Mouse (Mus musculus) cerebellum, adult 11-12 months (tissue): ENCODE data around the gene Mpv17.
A peak's percentile ranks its signal among the peaks of the same experiment; 100 is the strongest.

ENCODE experiments used
- DNase-seq: peaks from one replicate; pipeline ENCODE4 v3.0.0; 2022

The Mpv17 gene

DNA sequence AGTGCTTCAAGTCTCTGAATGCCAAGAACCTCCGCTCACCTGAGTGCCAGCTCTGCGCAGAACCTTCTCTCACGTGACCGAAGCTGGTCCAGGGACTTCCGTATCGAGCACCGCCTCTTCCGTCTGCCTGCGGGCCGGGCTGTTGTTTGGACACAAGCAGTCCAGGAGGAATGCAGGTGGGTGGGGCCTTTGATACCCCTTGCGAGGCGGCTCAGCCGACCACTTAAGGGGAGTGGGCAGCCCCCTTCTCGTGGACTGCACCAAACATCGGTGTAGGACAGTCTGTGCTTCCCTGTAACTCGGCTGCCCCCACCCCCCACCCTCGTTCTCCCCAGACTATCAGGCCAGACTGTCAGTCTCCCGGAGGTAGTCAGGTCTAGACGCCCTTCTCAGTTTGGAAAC, at the start of gene Mpv17:
TSS of gene Mpv17 (minus strand) at position 100 of the 402 bp plus-strand sequence.
- peak; percentile 89 for DNase-seq

DNA sequence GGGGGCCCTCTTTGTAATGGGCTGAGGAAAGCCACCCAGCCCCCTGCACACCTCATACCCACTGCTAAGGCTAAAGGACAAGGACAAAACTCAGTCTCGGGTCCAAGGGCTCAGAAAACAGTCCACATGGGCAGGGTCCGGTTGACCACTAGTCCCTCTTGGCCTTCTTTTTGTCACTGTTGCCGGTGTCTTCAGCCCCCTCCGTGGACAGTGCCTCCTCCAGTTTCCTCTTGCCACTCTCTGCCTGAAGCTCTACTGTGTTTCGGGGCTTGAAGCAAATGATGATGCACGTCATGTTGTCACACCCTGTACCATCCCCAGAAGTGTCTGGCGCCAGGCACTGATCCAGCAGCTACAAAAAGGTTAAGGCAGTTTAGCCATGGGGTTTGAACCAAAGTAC, 48.9 kb upstream of the Mpv17 start:
- DNase-seq = peak; percentile 63

DNA sequence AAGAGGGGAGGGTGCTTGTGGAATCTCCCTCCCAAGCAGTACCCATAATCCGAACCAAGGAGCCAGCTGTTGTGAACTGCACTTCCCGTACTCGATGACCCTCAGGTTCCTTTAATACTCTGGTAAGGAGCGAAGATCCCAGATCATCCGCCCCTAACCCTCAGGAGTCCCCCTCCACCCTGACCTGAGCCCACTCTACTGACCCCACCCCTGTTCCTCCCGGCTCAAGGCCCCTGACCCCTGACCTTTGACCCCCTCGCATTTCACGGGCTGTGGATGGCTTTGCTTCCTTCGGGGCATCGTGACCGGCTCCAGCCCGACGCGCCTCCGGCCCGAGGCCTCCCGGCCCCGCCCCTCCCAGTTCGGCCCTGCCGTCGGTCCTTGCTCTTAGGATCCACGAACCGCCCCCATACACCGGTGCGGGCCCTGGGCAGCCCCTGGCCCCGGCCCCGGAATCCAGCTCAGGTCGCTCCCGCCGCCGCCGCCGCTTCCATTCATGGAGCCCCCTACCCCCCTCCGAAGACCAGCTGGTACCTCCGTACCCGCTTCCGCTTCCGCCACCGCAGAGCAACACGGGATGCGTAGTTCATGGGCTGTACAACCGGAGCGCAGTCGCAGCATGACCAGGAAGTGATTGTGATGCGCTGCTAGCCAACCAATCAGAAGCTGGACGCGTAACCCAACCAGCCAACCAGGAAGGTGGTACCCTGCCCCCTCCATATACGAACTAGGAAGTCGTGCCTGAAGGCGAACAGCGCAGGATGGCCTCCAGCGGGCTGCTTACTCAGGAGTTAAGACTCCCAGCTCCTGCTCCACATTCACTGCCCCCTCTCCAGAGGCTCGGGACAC, 47.9 kb upstream of the Mpv17 start, which contains the start of gene Zfp513:
TSS of gene Zfp513 (minus strand) at position 562 of the 849 bp plus-strand sequence.
- peak; percentile 99 for DNase-seq

GRCm38 (mm10) chr5:31201042-31201741, 47.1 kb upstream of the Mpv17 start:
- no peak for DNase-seq

DNA sequence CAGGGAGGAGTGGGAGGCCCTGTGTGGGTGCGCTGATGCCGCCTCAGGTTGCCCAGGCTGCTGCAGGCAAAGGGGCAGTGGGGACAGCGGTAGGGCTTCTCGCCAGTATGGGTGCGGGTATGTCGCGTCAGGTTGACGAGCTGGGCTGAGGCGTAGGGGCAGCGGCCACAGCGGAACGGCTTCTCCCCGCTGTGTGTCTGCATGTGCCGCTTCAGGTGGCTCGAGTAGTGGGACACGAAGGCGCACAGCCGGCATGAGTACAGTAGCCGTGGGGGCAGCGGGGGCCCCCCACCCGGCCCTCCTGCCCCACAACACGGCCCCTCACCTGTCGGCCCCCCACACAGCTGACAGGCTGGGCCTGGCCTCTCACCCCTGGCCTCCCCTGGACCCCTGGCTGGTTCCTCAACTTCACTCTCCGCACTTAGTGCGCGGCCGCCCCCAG, 46.3 kb upstream of the Mpv17 start:
- DNase-seq = peak; percentile 68

- peak; percentile 53 for DNase-seq
These were observed 45.8 kb upstream of the Mpv17 start for GRCm38 (mm10) chr5:31199893-31200292.

GRCm38 (mm10) chr5:31199321-31199892, 45.4 kb upstream of the Mpv17 start:
- DNase-seq = peak; percentile 38

DNA sequence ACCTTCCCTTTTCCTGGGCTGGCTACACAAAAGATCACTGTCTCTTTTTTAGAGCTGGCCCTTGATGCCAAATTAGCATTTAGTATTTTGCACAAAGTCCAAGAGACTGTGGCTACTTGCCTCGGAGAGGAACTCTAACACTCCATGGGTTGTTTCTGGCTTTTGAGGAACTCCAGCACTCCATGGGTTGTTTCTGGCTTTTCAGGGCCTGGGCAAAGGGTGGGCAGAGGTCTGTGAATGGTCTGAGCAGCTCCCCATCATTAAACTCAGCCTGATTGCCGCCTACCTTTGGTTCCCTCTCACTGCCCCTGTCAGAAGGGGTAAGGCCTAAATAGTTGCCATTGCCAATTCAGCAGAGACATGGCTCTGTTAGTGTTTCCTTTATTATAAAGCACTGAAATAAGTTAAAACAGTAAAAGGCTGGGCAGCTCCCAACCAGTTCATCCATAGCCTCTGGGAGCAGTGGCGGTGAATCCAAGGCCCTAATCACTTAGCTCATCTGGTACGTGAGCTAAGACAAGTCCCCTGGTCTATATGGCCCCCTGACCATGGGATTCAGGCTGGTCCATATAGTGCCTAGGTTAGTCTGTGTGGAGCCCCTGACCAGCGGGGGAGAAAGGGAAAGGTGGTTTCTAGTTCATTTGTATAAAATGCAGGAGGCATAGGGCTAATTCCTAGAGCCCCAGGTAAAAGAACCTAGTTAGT, 44.7 kb upstream of the Mpv17 start:
- DNase-seq = no peak

GRCm38 (mm10) chr5:31198170-31198569, 44.1 kb upstream of the Mpv17 start:
- DNase-seq = peak; percentile 33

DNA sequence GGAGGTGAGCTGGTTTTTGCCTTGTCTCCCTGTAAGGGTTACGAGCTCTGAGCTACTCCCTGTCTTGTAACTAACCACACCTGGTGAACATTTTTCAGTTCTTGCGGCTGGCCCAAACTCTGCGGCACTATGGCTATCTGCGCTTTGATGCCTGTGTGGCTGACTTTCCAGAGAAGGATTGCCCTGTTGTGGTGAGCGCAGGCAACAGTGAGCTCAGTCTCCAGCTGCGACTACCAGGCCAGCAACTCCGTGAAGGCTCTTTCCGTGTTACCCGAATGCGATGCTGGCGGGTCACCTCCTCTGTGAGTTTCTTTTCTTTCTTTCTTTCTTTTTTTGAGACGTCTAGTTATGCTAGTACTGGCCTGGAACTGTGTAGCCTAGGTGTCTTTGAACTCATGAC, 43.0 kb upstream of the Mpv17 start:
- no peak for DNase-seq

DNA sequence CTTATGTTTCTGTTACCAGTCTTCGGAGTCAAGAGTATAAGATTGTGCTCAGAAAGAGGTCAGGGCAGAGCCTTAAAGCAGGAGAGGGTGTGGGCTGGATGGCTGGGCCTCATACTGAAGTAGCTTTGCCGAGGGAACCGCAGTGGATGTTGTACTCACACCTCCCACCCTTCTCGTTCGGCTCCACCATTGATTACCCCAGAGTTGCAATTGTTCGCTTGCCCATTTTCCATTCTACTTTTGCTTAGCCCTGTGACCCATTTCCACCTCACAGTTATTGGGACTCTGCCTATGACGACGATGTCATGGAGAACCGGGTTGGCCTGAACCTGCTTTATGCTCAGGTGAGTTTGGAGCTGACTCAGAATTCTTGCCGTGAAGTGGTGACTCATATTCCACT, 42.2 kb upstream of the Mpv17 start:
- no peak for DNase-seq

DNA sequence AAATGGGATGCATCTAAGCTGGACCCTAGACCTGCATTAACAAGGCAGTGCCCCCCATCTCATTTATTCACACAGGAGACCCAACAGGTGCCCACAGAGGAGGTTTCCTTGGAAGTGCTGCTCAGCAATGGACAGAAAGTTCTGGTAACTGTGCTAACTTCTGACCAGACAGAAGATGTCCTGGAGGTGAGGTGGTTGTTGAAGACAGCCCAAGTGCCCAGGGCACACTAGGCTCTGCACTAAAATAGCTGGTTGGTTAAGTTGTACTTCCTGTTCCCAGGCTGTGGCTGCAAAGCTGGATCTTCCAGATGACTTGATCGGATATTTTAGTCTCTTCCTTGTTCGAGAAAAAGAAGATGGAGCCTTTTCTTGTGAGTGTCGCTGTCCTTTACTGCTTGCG, 41.6 kb upstream of the Mpv17 start:
- DNase-seq = no peak

DNA sequence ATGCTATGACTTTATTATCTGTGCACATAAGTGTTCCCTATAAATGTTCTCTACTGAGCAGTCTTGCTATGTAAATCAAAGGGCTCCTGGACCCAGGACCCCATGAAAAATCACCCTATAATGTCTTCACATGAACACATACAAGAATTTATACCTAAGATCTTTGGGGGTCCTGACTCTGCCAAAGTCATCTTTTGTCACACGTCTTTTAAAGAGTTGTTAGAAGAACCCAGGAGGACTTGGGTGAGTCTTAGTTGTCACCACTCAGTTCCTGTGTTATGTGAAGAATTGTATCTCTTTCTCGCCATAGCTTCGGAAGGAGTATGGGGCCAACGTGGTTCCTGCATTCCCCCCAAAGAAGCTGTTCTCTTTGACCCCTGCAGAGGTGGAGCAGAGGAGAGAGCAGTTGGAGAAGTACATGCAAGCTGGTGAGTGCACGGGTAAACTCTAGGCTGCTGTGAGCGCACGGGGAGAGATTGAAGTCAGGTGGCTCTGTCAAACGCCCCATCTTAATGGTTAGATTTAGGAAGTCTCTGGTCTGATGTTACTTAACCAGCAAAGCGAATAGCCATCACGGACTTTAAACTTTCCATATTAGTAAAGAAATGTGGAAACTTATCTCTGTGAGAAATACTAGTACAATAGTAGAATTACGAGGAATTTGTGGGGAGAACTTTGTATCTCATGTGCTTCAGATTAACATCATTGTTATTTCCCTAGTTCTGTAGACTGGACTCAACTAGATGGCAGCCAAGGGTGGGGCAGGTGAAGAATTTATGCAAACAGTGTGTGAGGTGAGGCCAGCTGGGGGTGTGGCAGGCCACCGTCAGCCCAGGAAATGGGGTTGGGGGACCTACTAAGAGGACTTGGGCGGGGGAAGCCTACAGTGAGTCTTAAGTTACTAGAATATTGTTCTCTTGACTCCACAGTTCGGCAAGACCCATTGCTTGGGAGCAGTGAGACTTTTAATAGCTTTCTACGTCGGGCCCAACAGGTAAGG, 40.7 kb upstream of the Mpv17 start:
- DNase-seq = peak; percentile 41

GRCm38 (mm10) chr5:31193631-31194281, 39.7 kb upstream of the Mpv17 start:
- no peak for DNase-seq

DNA sequence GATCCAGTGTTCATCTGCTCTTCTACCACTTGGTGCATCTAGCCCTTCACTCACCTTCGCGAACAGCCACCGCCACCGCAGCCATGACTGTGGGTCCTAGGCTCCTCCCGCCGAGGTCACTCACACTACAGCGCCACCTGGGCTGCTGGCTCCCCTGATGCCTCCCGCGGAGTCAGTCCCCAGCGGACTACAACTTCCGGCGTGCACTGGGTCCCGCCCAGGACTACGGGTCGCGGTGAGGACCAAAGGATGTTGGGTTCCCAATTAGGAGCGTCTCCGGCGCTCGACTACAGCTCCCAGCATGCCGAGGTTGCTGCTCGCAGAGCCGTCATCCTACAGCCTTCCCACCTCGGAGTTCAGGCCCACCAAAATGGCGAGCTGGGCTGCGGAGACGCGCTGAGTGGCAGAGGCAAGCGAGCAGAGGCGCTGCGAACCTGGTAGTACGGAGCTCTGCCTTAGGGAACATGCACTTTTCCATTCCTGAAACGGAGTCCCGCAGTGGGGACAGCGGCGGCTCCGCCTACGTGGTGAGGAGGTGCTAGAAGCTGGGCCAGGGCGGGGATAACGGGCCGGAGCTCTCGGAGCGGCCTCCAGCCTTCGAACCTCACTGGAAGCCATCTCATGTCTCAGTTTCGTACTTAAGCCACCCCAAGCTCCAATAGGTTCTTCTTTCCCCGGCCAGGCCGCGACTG, 39.0 kb upstream of the Mpv17 start, which contains the start of the genes Snx17 and Eif2b4:
TSS of gene Snx17 (plus strand) at position 289 of the 692 bp plus-strand sequence.
TSS of gene Eif2b4 (minus strand) at position 492 of the 692 bp plus-strand sequence.
- DNase-seq = peak; percentile 99

- no peak for DNase-seq
These were observed 38.2 kb upstream of the Mpv17 start for GRCm38 (mm10) chr5:31192045-31192938.

DNA sequence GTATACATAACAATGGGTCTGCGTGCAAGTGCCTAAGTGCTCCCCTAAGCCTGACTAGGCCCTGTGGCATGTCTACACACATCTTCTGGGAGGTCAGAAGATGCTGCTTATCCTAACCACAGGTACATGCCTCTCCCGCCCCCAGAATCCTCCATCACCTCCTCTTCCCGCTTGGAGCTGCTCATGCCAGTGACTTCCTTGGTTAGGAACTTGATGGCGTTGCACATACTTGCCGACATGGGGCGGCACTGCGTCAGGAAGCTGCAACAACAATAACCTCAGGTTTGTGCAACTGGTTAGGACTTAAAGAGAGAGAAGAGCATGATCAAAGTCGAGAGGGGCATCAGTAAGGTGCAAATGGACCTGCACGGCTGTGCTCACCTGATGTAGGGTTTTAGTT, 36.1 kb upstream of the Mpv17 start:
- peak; percentile 36 for DNase-seq

DNA sequence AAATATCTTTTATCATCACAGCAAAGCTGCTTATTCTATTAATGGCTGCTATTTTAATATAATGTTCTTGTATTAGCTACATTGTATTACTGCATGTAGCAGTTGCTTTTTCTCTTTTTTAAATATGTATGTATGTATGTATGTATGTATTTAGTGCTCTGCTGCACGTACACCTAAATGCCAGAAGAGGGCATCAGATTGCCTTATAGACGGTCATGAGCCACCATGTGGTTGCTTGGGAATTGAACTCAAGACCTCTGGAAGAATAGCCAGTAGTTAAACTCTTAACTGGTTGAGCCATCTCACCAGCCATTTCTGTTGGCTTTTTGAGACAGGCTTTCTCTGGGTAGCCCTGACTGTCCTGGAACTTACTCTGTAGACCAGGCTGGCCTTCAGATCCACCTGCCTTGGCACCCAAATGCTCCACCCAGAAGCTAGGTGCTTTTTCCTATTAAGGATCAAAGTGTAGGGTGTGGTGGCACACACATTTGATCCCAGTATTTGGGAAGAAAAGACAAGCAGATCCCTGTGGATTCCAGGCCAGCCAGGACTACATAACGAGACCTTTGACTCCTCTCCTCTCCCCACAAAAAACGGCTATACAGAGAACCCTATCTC, 34.3 kb upstream of the Mpv17 start:
- DNase-seq = no peak

GRCm38 (mm10) chr5:31183678-31184077, 29.6 kb upstream of the Mpv17 start:
- DNase-seq = no peak
